Mouse (Mus musculus) MEL (cell line): ENCODE data around the gene Gab2. TPM values are rescaled to one million over a fixed set of nuclear protein-coding genes. Genes with fewer than 3 reads are reported as not detected.
A peak's percentile ranks its signal among the peaks of the same experiment; 100 is the strongest.

Experiments used
- DNase-seq: peaks from one replicate; pipeline ENCODE4 v3.0.0; 2011; ENCODE audit warnings: low read depth, low spot score
- H3K27ac ChIP-seq: 2 replicates; pipeline ENCODE4 v1.5.1; 2012; ENCODE audit warnings: low read depth, mild to moderate bottlenecking, control low read depth, low read length, moderate library complexity; ENCODE audit not compliant: control insufficient read depth
- H3K27me3 ChIP-seq, 2 experiments: fragments of 150-350 bp in 1 of 2; sonication (generic) in 1 of 2; 2 replicates each; pipeline ENCODE4 v1.6.1; 2012; ENCODE audit warnings: low read length in 2 of 2, mild to moderate bottlenecking in 2 of 2, improper control_type of control experiment in 1 of 2, moderate library complexity in 1 of 2; ENCODE audit not compliant: insufficient read depth in 2 of 2, control insufficient read depth in 1 of 2
- H3K36me3 ChIP-seq, 2 experiments: 2 replicates each; pipeline ENCODE4 v1.6.1; 2012 to 2014; ENCODE audit warnings: low read length in 2 of 2, improper control_type of control experiment in 1 of 2, inconsistent platforms in 1 of 2, mild to moderate bottlenecking in 1 of 2; ENCODE audit not compliant: insufficient read depth in 2 of 2, control insufficient read depth in 1 of 2
- H3K4me1 ChIP-seq, 2 experiments: fragments of 150-350 bp in 1 of 2; sonication (generic) in 1 of 2; 2 replicates each; pipeline ENCODE4 v1.6.1; 2012; ENCODE audit warnings: low read length in 2 of 2, improper control_type of control experiment in 1 of 2, mild to moderate bottlenecking in 1 of 2; ENCODE audit not compliant: insufficient read depth in 2 of 2, control insufficient read depth in 1 of 2
- H3K4me3 ChIP-seq, 2 experiments: fragments of 150-350 bp in 1 of 2; sonication (generic) in 1 of 2; 2 replicates each; pipeline ENCODE4 v1.5.1; 2012; ENCODE audit warnings: low read depth in 2 of 2, low read length in 2 of 2, mild to moderate bottlenecking in 2 of 2, moderate library complexity in 2 of 2, control low read depth in 1 of 2, improper control_type of control experiment in 1 of 2; ENCODE audit not compliant: control insufficient read depth in 1 of 2, insufficient read depth in 1 of 2
- H3K79me2 ChIP-seq: 2 replicates; pipeline ENCODE4 v1.6.1; 2012; ENCODE audit warnings: mild to moderate bottlenecking, low read length, moderate library complexity; ENCODE audit not compliant: control insufficient read depth, poor library complexity, insufficient read depth
- H3K9ac ChIP-seq: 2 replicates; pipeline ENCODE4 v1.6.1; 2012; ENCODE audit warnings: low read depth, mild to moderate bottlenecking, control low read depth, low read length, moderate library complexity; ENCODE audit not compliant: control insufficient read depth, poor library complexity, severe bottlenecking
- H3K9me3 ChIP-seq: fragments of 150-350 bp; sonication (generic); replicated peaks from 2 replicates; pipeline ENCODE4 v1.6.1; 2012; ENCODE audit warnings: mild to moderate bottlenecking, low read length, improper control_type of control experiment, moderate library complexity; ENCODE audit not compliant: insufficient read depth
- BHLHE40 ChIP-seq: IDR thresholded peaks from 2 replicates; pipeline ENCODE4 v1.6.1; 2012; ENCODE audit warnings: low read depth, mild to moderate bottlenecking, inconsistent platforms, low read length, improper control_type of control experiment, borderline replicate concordance
- CHD1 ChIP-seq: IDR thresholded peaks from 2 replicates; pipeline ENCODE4 v1.6.1; 2012; ENCODE audit warnings: low read depth, mild to moderate bottlenecking, inconsistent platforms, low read length, improper control_type of control experiment
- CHD2 ChIP-seq: IDR thresholded peaks from 2 replicates; pipeline ENCODE4 v1.6.1; 2011; ENCODE audit warnings: low read length, improper control_type of control experiment
- CTCF ChIP-seq, 3 experiments: IDR thresholded peaks in 2 of 3; conservative IDR thresholded peaks in 1 of 3; 2 replicates each; pipeline ENCODE4 v1.5.1; 2011 to 2012; ENCODE audit warnings: low read length in 3 of 3, low read depth in 2 of 3, mild to moderate bottlenecking in 2 of 3, improper control_type of control experiment in 1 of 3, inconsistent platforms in 1 of 3, mixed read lengths in 1 of 3, moderate library complexity in 1 of 3; ENCODE audit not compliant: control insufficient read depth in 1 of 3, insufficient read depth in 1 of 3, poor library complexity in 1 of 3, severe bottlenecking in 1 of 3
- E2F4 ChIP-seq: IDR thresholded peaks from 2 replicates; pipeline ENCODE4 v1.6.1; 2011; ENCODE audit warnings: low read depth, low read length, improper control_type of control experiment, borderline replicate concordance
- ELF1 ChIP-seq: IDR thresholded peaks from 2 replicates; pipeline ENCODE4 v1.6.1; 2014; ENCODE audit warnings: low read depth, mild to moderate bottlenecking, inconsistent platforms, low read length, improper control_type of control experiment, moderate library complexity
- EP300 ChIP-seq, 2 experiments: IDR thresholded peaks; 2 replicates each; pipeline ENCODE4 v1.6.1; 2011; ENCODE audit warnings: improper control_type of control experiment in 2 of 2, low read length in 2 of 2, low read depth in 1 of 2, mild to moderate bottlenecking in 1 of 2
- ETS1 ChIP-seq: IDR thresholded peaks from 2 replicates; pipeline ENCODE4 v1.6.1; 2012; ENCODE audit warnings: low read depth, mild to moderate bottlenecking, inconsistent platforms, low read length, improper control_type of control experiment, moderate library complexity
- GABPA ChIP-seq: IDR thresholded peaks from 2 replicates; pipeline ENCODE4 v1.6.1; 2012; ENCODE audit warnings: low read depth, mild to moderate bottlenecking, inconsistent platforms, low read length, improper control_type of control experiment, moderate library complexity
- GATA1 ChIP-seq: IDR thresholded peaks from 2 replicates; pipeline ENCODE4 v1.6.1; 2011; ENCODE audit warnings: low read depth, low read length, improper control_type of control experiment
- HCFC1 ChIP-seq: IDR thresholded peaks from 2 replicates; pipeline ENCODE4 v1.6.1; 2012; ENCODE audit warnings: low read depth, mild to moderate bottlenecking, inconsistent platforms, low read length, improper control_type of control experiment, moderate library complexity
- JUND ChIP-seq: IDR thresholded peaks from 2 replicates; pipeline ENCODE4 v1.6.1; 2011; ENCODE audit warnings: low read depth, mild to moderate bottlenecking, improper control_type of control experiment, low read length
- KAT2A ChIP-seq: conservative IDR thresholded peaks from 2 replicates; pipeline ENCODE4 v1.6.1; 2012; ENCODE audit warnings: low read depth, low read length, improper control_type of control experiment, inconsistent platforms
- MAFK ChIP-seq: IDR thresholded peaks from 2 replicates; pipeline ENCODE4 v1.6.1; 2011; ENCODE audit warnings: low read depth, mild to moderate bottlenecking, low read length, improper control_type of control experiment, borderline replicate concordance
- MAX ChIP-seq: IDR thresholded peaks from 2 replicates; pipeline ENCODE4 v1.6.1; 2011; ENCODE audit warnings: low read length, improper control_type of control experiment
- MAZ ChIP-seq: IDR thresholded peaks from 2 replicates; pipeline ENCODE4 v1.6.1; 2012; ENCODE audit warnings: low read depth, mild to moderate bottlenecking, inconsistent platforms, low read length, improper control_type of control experiment
- MEF2A ChIP-seq: IDR thresholded peaks from 2 replicates; pipeline ENCODE4 v1.6.1; 2014; ENCODE audit warnings: low read depth, mild to moderate bottlenecking, inconsistent platforms, low read length, improper control_type of control experiment; ENCODE audit not compliant: poor library complexity, insufficient replicate concordance, severe bottlenecking; ENCODE audit errors: extremely low read depth
- MXI1 ChIP-seq: IDR thresholded peaks from 2 replicates; pipeline ENCODE4 v1.6.1; 2011; ENCODE audit warnings: mild to moderate bottlenecking, low read depth, low read length, improper control_type of control experiment
- MYB ChIP-seq: IDR thresholded peaks from 2 replicates; pipeline ENCODE4 v1.6.1; 2011; ENCODE audit warnings: mild to moderate bottlenecking, low read depth, low read length, improper control_type of control experiment
- MYC ChIP-seq: IDR thresholded peaks from 2 replicates; pipeline ENCODE4 v1.6.1; 2011; ENCODE audit warnings: low read depth, mild to moderate bottlenecking, low read length, improper control_type of control experiment, moderate library complexity
- NELFE ChIP-seq: IDR thresholded peaks from 2 replicates; pipeline ENCODE4 v1.6.1; 2011; ENCODE audit warnings: low read depth, low read length, improper control_type of control experiment
- NRF1 ChIP-seq: IDR thresholded peaks from 2 replicates; pipeline ENCODE4 v1.6.1; 2014; ENCODE audit warnings: low read depth, mild to moderate bottlenecking, inconsistent platforms, low read length, improper control_type of control experiment, moderate library complexity; ENCODE audit not compliant: poor library complexity, insufficient read depth, severe bottlenecking
- POLR2A ChIP-seq, 2 experiments: IDR thresholded peaks; 2 replicates each; pipeline ENCODE4 v1.6.1; 2011 to 2012; ENCODE audit warnings: low read length in 2 of 2, mild to moderate bottlenecking in 2 of 2, control low read depth in 1 of 2, improper control_type of control experiment in 1 of 2, low read depth in 1 of 2, moderate library complexity in 1 of 2; ENCODE audit not compliant: control insufficient read depth in 1 of 2, insufficient read depth in 1 of 2, poor library complexity in 1 of 2
- POLR2AphosphoS2 ChIP-seq: IDR thresholded peaks from 2 replicates; pipeline ENCODE4 v1.6.1; 2011; ENCODE audit warnings: low read length, improper control_type of control experiment
- POLR2AphosphoS5 ChIP-seq: IDR thresholded peaks from 2 replicates; pipeline ENCODE4 v1.6.1; 2012; ENCODE audit warnings: low read depth, borderline replicate concordance, mild to moderate bottlenecking, inconsistent platforms, low read length, moderate library complexity, mixed read lengths
- RAD21 ChIP-seq: IDR thresholded peaks from 2 replicates; pipeline ENCODE4 v1.6.1; 2011; ENCODE audit warnings: mild to moderate bottlenecking, low read depth, low read length, improper control_type of control experiment
- RCOR1 ChIP-seq: IDR thresholded peaks from 2 replicates; pipeline ENCODE4 v1.6.1; 2012; ENCODE audit warnings: low read depth, mild to moderate bottlenecking, inconsistent platforms, low read length, improper control_type of control experiment
- SIN3A ChIP-seq: IDR thresholded peaks from 2 replicates; pipeline ENCODE4 v1.6.1; 2012; ENCODE audit warnings: low read length, improper control_type of control experiment, inconsistent platforms
- SMC3 ChIP-seq: IDR thresholded peaks from 2 replicates; pipeline ENCODE4 v1.6.1; 2011; ENCODE audit warnings: low read depth, low read length, improper control_type of control experiment
- TAL1 ChIP-seq: IDR thresholded peaks from 2 replicates; pipeline ENCODE4 v1.6.1; 2012; ENCODE audit warnings: mild to moderate bottlenecking, inconsistent platforms, low read length, moderate library complexity, mixed read lengths
- TBP ChIP-seq: IDR thresholded peaks from 2 replicates; pipeline ENCODE4 v1.8.0; 2011; ENCODE audit warnings: low read depth, low read length, improper control_type of control experiment
- UBTF ChIP-seq: IDR thresholded peaks from 2 replicates; pipeline ENCODE4 v1.6.1; 2012; ENCODE audit warnings: low read depth, mild to moderate bottlenecking, inconsistent platforms, low read length, improper control_type of control experiment, moderate library complexity, borderline replicate concordance; ENCODE audit not compliant: insufficient read depth
- USF1 ChIP-seq: IDR thresholded peaks from 2 replicates; pipeline ENCODE4 v1.6.1; 2014; ENCODE audit warnings: low read depth, mild to moderate bottlenecking, inconsistent platforms, low read length, improper control_type of control experiment, moderate library complexity
- USF2 ChIP-seq, 2 experiments: IDR thresholded peaks; 2 replicates each; pipeline ENCODE4 v1.6.1; 2011 to 2012; ENCODE audit warnings: improper control_type of control experiment in 2 of 2, low read length in 2 of 2, borderline replicate concordance in 1 of 2, inconsistent platforms in 1 of 2, low read depth in 1 of 2, mild to moderate bottlenecking in 1 of 2; ENCODE audit not compliant: insufficient read depth in 1 of 2
- ZC3H11A ChIP-seq: IDR thresholded peaks from 2 replicates; pipeline ENCODE4 v1.6.1; 2012; ENCODE audit warnings: low read depth, mild to moderate bottlenecking, inconsistent platforms, low read length, improper control_type of control experiment
- ZKSCAN1 ChIP-seq: IDR thresholded peaks from 2 replicates; pipeline ENCODE4 v1.6.1; 2012; ENCODE audit warnings: low read depth, mild to moderate bottlenecking, inconsistent platforms, low read length, improper control_type of control experiment, moderate library complexity
- ZMIZ1 ChIP-seq: IDR thresholded peaks from 2 replicates; pipeline ENCODE4 v1.6.1; 2012; ENCODE audit warnings: low read depth, mild to moderate bottlenecking, inconsistent platforms, low read length, improper control_type of control experiment, moderate library complexity
- ZNF384 ChIP-seq: IDR thresholded peaks from 2 replicates; pipeline ENCODE4 v1.6.1; 2012; ENCODE audit warnings: low read depth, mild to moderate bottlenecking, inconsistent platforms, low read length, improper control_type of control experiment
- polyA plus RNA-seq, 2 experiments: library from polyadenylated mRNA; stranded (reverse) in 1 of 2; unstranded in 1 of 2; fragments of >175 nt in 1 of 2; fragments of >200 nt in 1 of 2; gene quantifications; 2 replicates each; pipeline versions ENCODE4 v1.2.1 to v1.2.4; 2012; ENCODE audit warnings: low replicate concordance in 2 of 2, low read depth in 1 of 2; ENCODE audit not compliant: insufficient read length in 2 of 2, insufficient read depth in 1 of 2, missing spikeins in 1 of 2
- total RNA-seq: library from RNA; depleted of rRNA; stranded (reverse); fragments of 300-350 nt; gene quantifications from 2 replicates; pipeline ENCODE4 v1.2.3, GENCODE M21; 2012

Gab2 gene
- total and polyA plus RNA-seq, 3 experiments = 5.0 to 11.5 TPM; not detected in 1

DNA sequence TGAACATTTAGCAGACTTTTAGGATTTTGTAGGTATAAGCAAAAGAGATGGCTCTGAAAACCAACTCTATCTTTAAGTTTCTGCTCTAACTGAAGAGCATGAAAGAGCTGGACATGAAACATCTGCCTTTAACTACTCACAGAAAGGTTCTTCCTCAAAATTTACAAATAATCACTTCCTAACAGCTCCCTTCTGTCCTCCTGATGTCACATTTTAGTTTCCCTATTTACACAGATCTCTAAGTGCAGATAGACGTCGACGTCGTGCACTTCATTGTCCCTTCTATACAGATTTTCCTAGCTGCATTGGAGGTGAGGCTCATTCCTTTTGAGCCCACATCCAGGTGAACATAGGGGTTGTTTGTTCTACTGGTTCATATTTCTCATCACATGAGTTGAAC, 90.3 kb downstream of the Gab2 start:
- Histone ChIP-seq H3K27me3 (no peaks in the 10 kb centered on the region), H3K4me3 (peak overlapping the region in 1 of 2 experiments; percentile 31; a peak in 2 of 4 replicates), H3K27ac (peak overlapping the region; percentile 50), H3K79me2 (no peaks in the 10 kb centered on the region), H3K9ac (peak overlapping the region; percentile 1; the same call in 1 of the 2 replicates), H3K4me1 (peaks cover 16 to 30% of the 10 kb centered on the region in 2 experiments), H3K36me3 (peaks cover 0 to 30% of the 10 kb centered on the region in 2 experiments; a peak in 2 of 4 replicates), H3K9me3 (no peaks in the 10 kb centered on the region)
- DNase-seq = peak; percentile 77
- no peak for TF ChIP-seq USF2 (IDR thresholded peaks at IDR 0.05; ENCODE audit: borderline replicate concordance in 1 of 2, insufficient read depth in 1 of 2, low read depth in 1 of 2, low read length in 2 of 2)
- TF ChIP-seq UBTF = no peak
- no peak for TF ChIP-seq MEF2A
- TF ChIP-seq MAZ = no peak
- peak; percentile 33; the same call in 1 of the 2 replicates for TF ChIP-seq MYC
- TF ChIP-seq KAT2A = no peak
- no peak for TF ChIP-seq NRF1
- TF ChIP-seq RCOR1 = no peak
- TF ChIP-seq CHD2 = no peak
- TF ChIP-seq POLR2AphosphoS5 = no peak
- TF ChIP-seq ZNF384 = no peak
- peak; percentile 26; the same call in 1 of the 2 replicates for TF ChIP-seq MXI1
- TF ChIP-seq TBP = no peak
- TF ChIP-seq ELF1 = 0 out of 2 replicates have a peak, but pooled peaks have one; percentile 22
- TF ChIP-seq MAX = no peak
- TF ChIP-seq E2F4 = no peak
- peak; percentile 78 for TF ChIP-seq TAL1
- TF ChIP-seq NELFE = no peak
- no peak for TF ChIP-seq ZKSCAN1
- peak; percentile 45; the same call in 1 of the 2 replicates for TF ChIP-seq GATA1
- no peak for TF ChIP-seq POLR2AphosphoS2
- TF ChIP-seq EP300 (IDR thresholded peaks at IDR 0.05; ENCODE audit: low read depth in 1 of 2, low read length in 2 of 2) = peak; percentile 73 to 75; a peak in 3 of 4 replicates
- peak; percentile 74 for TF ChIP-seq ETS1
- peak; percentile 53; the same call in 1 of the 2 replicates for TF ChIP-seq SIN3A
- no peak for TF ChIP-seq HCFC1
- no peak for TF ChIP-seq GABPA
- TF ChIP-seq USF1 = no peak
- TF ChIP-seq ZC3H11A = no peak
- TF ChIP-seq POLR2A (IDR thresholded peaks at IDR 0.05; ENCODE audit: control insufficient read depth in 1 of 2, insufficient read depth in 1 of 2, low read depth in 1 of 2, low read length in 2 of 2, poor library complexity in 1 of 2) = no peak
- TF ChIP-seq BHLHE40 = no peak
- no peak for TF ChIP-seq MYB
- TF ChIP-seq MAFK = no peak
- TF ChIP-seq CTCF (IDR thresholded peaks at IDR 0.05 in 2 of 3, conservative IDR thresholded peaks at IDR 0.05 in 1 of 3; ENCODE audit: control insufficient read depth in 1 of 3, insufficient read depth in 1 of 3, low read depth in 2 of 3, low read length in 3 of 3, poor library complexity in 1 of 3, severe bottlenecking in 1 of 3) = no peak
- no peak for TF ChIP-seq SMC3
- TF ChIP-seq CHD1 = no peak
- TF ChIP-seq RAD21 = no peak
- TF ChIP-seq JUND = no peak
- TF ChIP-seq ZMIZ1 = no peak
